Comparison of ENCODE assay signal across 9 mouse cellular contexts in genomic region chr17:10094108-10094521, GRCm38 (mm10).
DNase-seq lines count a peak whose midpoint lies in the region; ATAC-seq and TF ChIP-seq lines count a peak whose summit lies in the region.
"Had no signal": no experiment of that assay in that cellular context is flagged by ENCODE, and none has a peak within 500 bp of the region (broad histone marks: within the 10 kb centered on the region; RNA-seq: fewer than 3 reads in every experiment).

No protein-coding gene starts in this region.

- no peak for DNase-seq in left cerebral cortex, adult 2 months (ENCODE audit: extremely low spot score in 1 of 2, low spot score in 2 of 2)
- DNase-seq in left cerebral cortex, postnatal 14 days (ENCODE audit: low spot score in 2 of 2), result no peak
- peak; percentile 30 to 55 for DNase-seq in kidney, postnatal 4 days
- DNase-seq in stomach, postnatal 0 days (ENCODE audit: low spot score), result no peak
- DNase-seq in left cerebral cortex, adult 8-10 months (ENCODE audit: low spot score in 2 of 2), result no peak
- no peak for DNase-seq in right cerebral cortex, postnatal 25 days
- DNase-seq in T-cell, adult 2 months (ENCODE audit: low spot score), result no peak

- H3K36me3 ChIP-seq in heart, embryonic 15.5 days, result no peaks in the 10 kb centered on the region
- H3K36me3 ChIP-seq in stomach, postnatal 0 days (ENCODE audit: control insufficient read depth, insufficient read depth, low read length), result no peaks in the 10 kb centered on the region

- H3K4me1 ChIP-seq in heart, embryonic 15.5 days (replicated peaks), result peaks cover 11% of the 10 kb centered on the region
- H3K4me1 ChIP-seq in stomach, postnatal 0 days (replicated peaks; ENCODE audit: control insufficient read depth, insufficient read depth), result no peaks in the 10 kb centered on the region; the same call in 1 of the 2 replicates

- no peak overlapping the region for H3K4me3 ChIP-seq in left cerebral cortex, adult 2 months
- H3K4me3 ChIP-seq in heart, embryonic 15.5 days, result no peak overlapping the region
- no peak overlapping the region for H3K4me3 ChIP-seq in stomach, postnatal 0 days (ENCODE audit: low read depth, low read length)

- peak overlapping the region; percentile 32; the same call in 1 of the 2 replicates for H3K27ac ChIP-seq in left cerebral cortex, adult 2 months
- H3K27ac ChIP-seq in heart, embryonic 15.5 days, result peak overlapping the region; percentile 62
- no peak overlapping the region for H3K27ac ChIP-seq in stomach, postnatal 0 days (replicated peaks)

- H3K4me2 ChIP-seq in heart, embryonic 15.5 days, result no peak overlapping the region
- H3K4me2 ChIP-seq in stomach, postnatal 0 days (replicated peaks; ENCODE audit: low read depth), result no peak overlapping the region

- no peaks in the 10 kb centered on the region for H3K27me3 ChIP-seq in heart, embryonic 15.5 days
- no peaks in the 10 kb centered on the region for H3K27me3 ChIP-seq in stomach, postnatal 0 days (ENCODE audit: control insufficient read depth, insufficient read depth, low read length)
- H3K27me3 ChIP-seq: CH12.LX had no signal

- H3K9ac ChIP-seq in heart, embryonic 15.5 days, result no peak overlapping the region
- no peak overlapping the region for H3K9ac ChIP-seq in stomach, postnatal 0 days (ENCODE audit: low read length)

- ATAC-seq in heart, embryonic 15.5 days (replicated peaks; ENCODE audit: insufficient number of reproducible peaks, insufficient read depth, low FRiP score, low read depth), result no peak
- peak; percentile 66; the same call in 1 of the 2 replicates for ATAC-seq in stomach, postnatal 0 days (ENCODE audit: low FRiP score, low TSS enrichment)

- no peak for TF ChIP-seq EP300 in stomach, postnatal 0 days (optimal IDR thresholded peaks at IDR 0.05)

- no peaks in the 10 kb centered on the region; the same call in 1 of the 2 replicates for H3K9me3 ChIP-seq in heart, embryonic 15.5 days (replicated peaks)
- 0 out of 2 replicates have a peak, but pooled peaks cover 3% of the 10 kb centered on the region for H3K9me3 ChIP-seq in stomach, postnatal 0 days (ENCODE audit: control insufficient read depth, low read length)

- WGBS in heart, embryonic 15.5 days, result 66% methylated on average over 3 of the region's 3 CpGs
- 46% methylated on average over 3 of the region's 3 CpGs for WGBS in stomach, postnatal 0 days

- no peak for TF ChIP-seq CTCF in left cerebral cortex, adult 2 months (IDR thresholded peaks at IDR 0.05)
- no peak for TF ChIP-seq CTCF in stomach, postnatal 0 days (IDR thresholded peaks at IDR 0.05; ENCODE audit: low read depth)

- intact Hi-C loops in left cerebral cortex, adult 2 months (cut with DNase I), result loop anchor here (10.0 kb wide), 1 partner anchor 329 kb away; no protein-coding TSS in a partner anchor
- intact Hi-C loops in left cerebral cortex, postnatal 14 days (cut with DNase I), result no loop called here

Comparison
In these comparisons a context has a peak if more than half of its experiments do, and no peak if none do; other contexts are left out.
1. DNase-seq: peak in kidney, postnatal 4 days (2 of 2); none in left cerebral cortex, adult 2 months (0 of 2), left cerebral cortex, postnatal 14 days (0 of 2), stomach, postnatal 0 days (single experiment), left cerebral cortex, adult 8-10 months (0 of 2), right cerebral cortex, postnatal 25 days (single experiment) and T-cell, adult 2 months (single experiment).